Mouse (Mus musculus): ENCODE data around the gene Chd3.
"Not testable (repeated sequence)": the region's sequence is repeated elsewhere in the genome, so short reads cannot be mapped to it uniquely, and the experiment has no call there.

The Chd3 gene

DNA sequence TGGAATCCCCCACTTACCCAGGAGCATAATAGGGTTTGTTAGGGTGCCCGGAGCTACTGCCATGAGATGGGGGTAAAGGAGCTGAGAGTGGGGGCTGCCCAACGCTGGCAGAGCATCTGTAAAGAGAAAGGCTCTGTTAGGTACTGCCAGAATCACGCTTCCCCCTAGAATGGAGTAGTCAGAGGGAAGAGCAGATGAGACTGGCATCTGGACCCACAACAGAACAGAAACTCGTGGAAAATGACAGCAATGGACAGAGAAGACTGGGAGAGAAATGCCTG, 38.5 kb upstream of the Chd3 start:
- in situ Hi-C loops (cut with MboI, MseI) = loop anchor here (25.0 kb wide), 1 partner anchor 1255 kb away; the partner anchor contains the start of genes Eno3, Pfn1 and Spag7

DNA sequence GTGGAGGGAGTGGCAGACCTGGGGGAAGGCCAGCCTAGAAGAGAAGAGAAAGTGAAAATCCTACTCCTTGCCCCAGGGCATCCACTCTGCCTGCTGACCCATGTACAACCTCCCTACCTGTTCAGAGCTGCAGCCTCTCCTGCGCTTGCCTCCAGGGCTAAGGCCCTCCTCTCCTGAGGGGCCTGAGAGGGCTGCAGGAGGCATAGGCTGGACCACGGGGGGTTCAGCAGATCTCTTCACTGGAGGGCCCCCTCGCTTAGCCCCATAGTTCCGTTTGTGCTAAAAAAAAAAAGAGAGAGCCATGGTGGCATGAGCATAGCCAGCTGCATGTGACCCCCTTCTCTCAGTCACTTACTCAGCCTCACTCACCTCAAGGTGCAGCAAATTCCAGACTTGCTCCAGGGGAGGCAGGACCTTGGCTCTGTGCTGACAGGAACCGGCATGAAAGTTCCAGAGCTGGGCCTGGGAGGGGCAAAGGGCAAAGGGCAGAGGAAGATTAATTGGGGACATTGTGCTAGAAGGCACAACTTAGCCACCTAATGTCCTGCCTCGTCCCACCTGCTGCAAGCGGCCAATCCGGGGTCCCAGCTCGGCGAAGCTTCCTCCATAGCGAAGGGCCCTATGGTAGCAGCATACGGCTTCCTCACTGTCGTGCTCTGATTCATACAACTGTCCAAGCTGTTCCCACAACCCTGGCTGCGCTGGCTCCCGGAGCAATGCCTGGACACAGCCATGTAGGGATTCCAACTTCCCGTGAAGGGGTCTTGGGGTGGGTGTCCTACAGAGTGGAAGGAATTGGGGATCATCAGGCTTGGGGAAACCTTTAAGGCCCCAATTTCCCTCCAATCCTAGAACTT, 37.9 kb upstream of the Chd3 start:
- in situ Hi-C loops (cut with MboI, MseI) = loop anchor here (25.0 kb wide), 1 partner anchor 1255 kb away; the partner anchor contains the start of genes Eno3, Pfn1 and Spag7

- in situ Hi-C loops (cut with MboI, MseI) = loop anchor here (25.0 kb wide), 1 partner anchor 1256 kb away; the partner anchor contains the start of genes Eno3, Pfn1 and Spag7
Measured at GRCm38 (mm10) chr11:69406282-69406681, 37.1 kb upstream of the Chd3 start.

GRCm38 (mm10) chr11:69405397-69406200, 36.4 kb upstream of the Chd3 start:
- in situ Hi-C loops (cut with MboI, MseI) = loop anchor here (25.0 kb wide), 1 partner anchor 1257 kb away; the partner anchor contains the start of genes Eno3, Pfn1 and Spag7

GRCm38 (mm10) chr11:69404595-69405396, 35.6 kb upstream of the Chd3 start:
- in situ Hi-C loops (cut with MboI, MseI) = loop anchor here (25.0 kb wide), 1 partner anchor 1258 kb away; the partner anchor contains the start of genes Eno3, Pfn1 and Spag7

- in situ Hi-C loops (cut with MboI, MseI) = loop anchor here (25.0 kb wide), 1 partner anchor 1258 kb away; the partner anchor contains the start of genes Eno3, Pfn1 and Spag7
Measured at GRCm38 (mm10) chr11:69403691-69404594, 34.7 kb upstream of the Chd3 start.

DNA sequence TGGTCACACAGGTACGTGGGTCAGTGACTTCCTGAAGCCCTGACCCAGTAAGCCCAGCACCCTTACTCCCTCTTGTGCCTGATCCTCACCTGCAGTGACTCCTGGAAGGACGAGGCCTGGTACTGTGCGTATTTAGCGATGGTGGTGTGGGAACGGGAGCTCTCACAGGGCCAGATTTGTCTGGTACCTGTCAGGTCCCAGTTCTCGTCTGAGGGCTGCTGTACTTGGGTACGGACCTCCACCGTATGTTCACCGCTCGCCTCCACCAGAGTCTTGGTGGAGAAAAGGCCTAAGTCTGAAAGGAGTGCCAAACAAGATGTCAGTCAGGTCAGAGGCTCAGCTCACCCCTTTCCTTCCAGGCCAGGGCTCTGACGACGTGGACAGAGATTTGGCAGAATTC, 32.8 kb upstream of the Chd3 start:
- in situ Hi-C loops (cut with MboI, MseI) = loop anchor here (25.0 kb wide), 1 partner anchor 1260 kb away; the partner anchor contains the start of genes Eno3, Pfn1 and Spag7

DNA sequence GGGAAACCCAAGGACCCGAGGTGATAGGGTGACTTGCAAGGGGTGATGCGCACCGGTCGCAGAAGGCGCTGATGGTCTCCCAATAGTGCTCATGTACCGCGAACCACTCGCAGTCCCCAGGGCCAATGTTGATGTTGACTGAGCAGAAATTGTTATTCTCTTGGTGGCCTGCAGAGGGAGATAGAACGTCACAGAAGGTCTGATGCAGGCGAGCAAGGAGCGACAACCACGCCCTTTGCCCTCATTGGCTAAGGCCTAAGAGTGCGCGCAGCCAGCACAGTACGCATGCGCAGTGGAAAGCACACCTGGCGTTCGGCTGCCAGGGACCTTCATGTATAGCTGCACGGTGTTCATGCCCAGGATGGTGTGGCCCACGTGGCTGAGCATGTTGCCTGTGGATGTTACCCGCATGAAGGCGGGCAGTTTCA, 32.0 kb upstream of the Chd3 start:
- in situ Hi-C loops (cut with MboI, MseI) = loop anchor here (25.0 kb wide), 1 partner anchor 1261 kb away; the partner anchor contains the start of genes Eno3, Pfn1 and Spag7

GRCm38 (mm10) chr11:69400083-69400850, 31.1 kb upstream of the Chd3 start:
- in situ Hi-C loops (cut with MboI, MseI) = loop anchor here (25.0 kb wide), 1 partner anchor 1262 kb away; the partner anchor contains the start of genes Eno3, Pfn1 and Spag7

GRCm38 (mm10) chr11:69399201-69400082, 30.2 kb upstream of the Chd3 start:
- in situ Hi-C loops (cut with MboI, MseI) = loop anchor here (25.0 kb wide), 1 partner anchor 1263 kb away; the partner anchor contains the start of genes Eno3, Pfn1 and Spag7

- in situ Hi-C loops (cut with MboI, MseI) = no loop called here
Measured at GRCm38 (mm10) chr11:69398486-69399200, 29.4 kb upstream of the Chd3 start.

DNA sequence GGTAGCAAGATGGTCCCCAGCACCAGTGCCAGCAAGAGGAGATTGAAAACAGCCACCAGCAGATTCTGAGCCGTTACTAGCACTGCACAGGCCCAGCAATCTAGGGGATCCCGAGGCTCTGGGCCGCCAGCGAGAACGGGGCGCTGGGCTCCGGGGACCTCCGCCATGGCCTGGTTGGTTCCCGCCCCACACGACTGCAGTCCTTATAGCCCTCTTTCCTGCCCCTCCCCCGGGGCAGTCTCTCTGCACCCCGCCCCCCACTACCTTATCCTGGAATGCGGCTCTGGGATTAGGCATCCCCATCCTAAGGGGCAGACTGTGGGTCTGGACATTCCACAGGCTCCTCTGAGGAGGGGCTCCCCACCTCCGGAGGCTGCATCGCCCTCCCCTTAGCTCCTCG, 28.9 kb upstream of the Chd3 start, which contains the start of gene Tmem88:
Tmem88 (minus strand) TSS at position 176 of the 400 bp plus-strand sequence.
- in situ Hi-C loops (cut with MboI, MseI) = no loop called here

DNA sequence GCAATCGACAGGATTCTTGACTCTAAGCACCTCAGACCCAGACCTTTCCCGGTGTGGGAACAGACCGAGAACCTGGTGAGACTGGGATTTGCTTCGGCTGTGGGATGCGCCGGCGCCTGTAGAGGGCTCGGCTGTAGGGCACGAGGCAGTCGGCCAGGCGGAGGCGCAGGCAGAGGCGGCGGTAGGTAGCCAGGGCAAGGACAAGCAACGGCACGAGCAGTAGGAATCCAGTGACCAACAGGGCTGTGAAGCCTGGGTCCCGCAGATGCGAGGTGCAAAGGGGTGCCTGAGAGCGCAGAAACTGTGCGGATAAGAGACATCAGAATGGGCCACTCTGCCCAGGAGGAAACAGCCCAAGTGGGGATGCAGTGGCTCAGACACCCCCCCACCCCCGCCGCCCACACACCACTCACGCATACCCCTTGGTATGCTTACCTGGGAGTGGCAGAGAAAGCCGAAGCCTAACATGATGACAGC, 28.4 kb upstream of the Chd3 start:
- in situ Hi-C loops (cut with MboI, MseI) = no loop called here

DNA sequence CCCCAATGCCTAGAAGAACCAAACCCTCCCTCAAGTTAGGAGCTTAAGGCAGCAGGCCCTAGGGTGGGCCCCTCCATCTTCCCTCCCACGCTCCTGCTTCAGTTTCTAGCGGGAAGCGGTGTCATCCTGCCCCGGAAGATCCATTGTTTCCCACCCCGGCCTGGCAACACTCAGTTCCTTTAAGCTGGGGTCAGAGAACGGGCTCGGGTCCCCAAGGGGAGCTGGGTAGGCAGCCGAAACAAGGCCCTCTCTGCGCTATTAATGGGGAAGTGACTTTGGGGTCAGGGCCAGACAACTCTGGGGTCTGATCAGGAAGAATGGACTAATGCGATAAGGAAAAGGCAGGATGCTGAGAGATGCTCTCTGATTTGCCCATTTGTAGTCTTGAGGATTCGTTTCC, 27.6 kb upstream of the Chd3 start:
- in situ Hi-C loops (cut with MboI, MseI) = no loop called here

DNA sequence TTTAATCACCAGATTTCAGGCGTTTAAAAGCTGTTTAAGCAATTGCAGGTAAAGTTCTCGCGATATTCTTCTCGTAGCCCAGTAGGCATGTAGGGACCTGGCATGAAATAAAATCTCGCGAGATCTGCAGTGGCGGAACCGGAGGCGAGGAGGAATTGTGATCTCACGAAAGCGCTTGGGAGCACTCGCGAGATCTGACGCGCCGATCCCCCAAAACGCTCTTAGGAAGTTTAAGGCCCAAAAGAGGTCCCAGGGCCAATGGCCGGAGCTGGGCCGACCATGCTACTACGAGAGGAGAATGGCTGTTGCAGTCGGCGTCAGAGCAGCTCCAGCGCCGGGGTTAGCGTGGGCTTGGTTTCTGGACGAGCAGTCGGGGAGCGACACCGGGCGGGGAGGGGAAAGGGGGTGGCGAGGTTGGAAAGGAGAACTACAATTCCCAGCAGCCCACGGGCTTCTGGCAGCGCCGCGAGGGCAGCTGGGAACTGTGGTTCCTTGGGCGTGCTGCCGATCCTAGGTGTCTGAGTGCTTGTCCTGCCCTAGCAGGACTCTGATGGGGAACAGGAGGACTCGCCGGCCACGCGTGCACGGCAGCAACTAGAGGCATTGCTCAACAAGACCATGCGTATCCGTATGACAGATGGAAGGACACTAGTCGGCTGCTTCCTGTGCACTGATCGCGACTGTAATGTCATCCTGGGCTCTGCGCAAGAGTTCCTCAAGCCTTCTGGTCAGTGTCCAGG, 26.6 kb upstream of the Chd3 start:
- in situ Hi-C loops (cut with MboI, MseI) = no loop called here

DNA sequence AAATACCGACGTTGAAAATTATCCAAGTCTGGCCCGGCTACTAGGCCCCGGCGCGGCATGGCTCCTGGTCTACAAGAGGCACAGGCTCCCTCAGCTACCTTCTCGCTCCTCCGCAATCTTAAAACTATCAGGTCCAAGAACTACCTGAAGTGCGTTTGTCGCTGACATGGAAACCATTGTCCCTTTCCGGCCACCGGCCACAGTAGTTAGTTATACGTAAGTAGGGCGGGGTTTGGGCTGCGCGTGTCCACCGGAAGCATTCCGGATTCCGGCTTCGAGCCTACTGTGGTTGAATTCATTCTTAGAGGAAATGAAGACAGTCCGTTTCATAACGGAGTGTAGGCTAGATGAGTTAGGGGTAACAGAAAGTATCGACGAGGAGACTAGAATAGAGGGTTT, 26.0 kb upstream of the Chd3 start, which contains the start of the genes Naa38 and Cyb5d1:
Naa38 (plus strand) TSS at position 253 of the 399 bp plus-strand sequence.
Cyb5d1 (minus strand) TSS at position 397 of the 399 bp plus-strand sequence.
- in situ Hi-C loops (cut with MboI, MseI) = not testable (repeated sequence)
